Comparison of ENCODE assay signal across 12 mouse cellular contexts in genomic region chr13:56115906-56116305, GRCm38 (mm10). TPM values are rescaled to one million over a fixed set of nuclear protein-coding genes. Genes with fewer than 3 reads are reported as not detected.
DNase-seq lines count a peak whose midpoint lies in the region; ATAC-seq lines count a peak whose summit lies in the region.
"Had no signal": no experiment of that assay in that cellular context is flagged by ENCODE, and none has a peak within 500 bp of the region (broad histone marks: within the 10 kb centered on the region; RNA-seq: fewer than 3 reads in every experiment).

No protein-coding gene starts in this region.

- no peak overlapping the region for H3K9ac ChIP-seq in hindbrain, embryonic 13.5 days
- H3K9ac ChIP-seq in hindbrain, embryonic 16.5 days (ENCODE audit: low read depth, low read length), result no peak overlapping the region
- no peak overlapping the region for H3K9ac ChIP-seq in neural tube, embryonic 13.5 days
- H3K9ac ChIP-seq in stomach, embryonic 16.5 days (ENCODE audit: low read length), result no peak overlapping the region
- H3K9ac ChIP-seq: liver, embryonic 15.5 days had no signal

- no peak overlapping the region for H3K4me2 ChIP-seq in hindbrain, embryonic 13.5 days
- H3K4me2 ChIP-seq in hindbrain, embryonic 16.5 days (ENCODE audit: low read length), result no peak overlapping the region
- H3K4me2 ChIP-seq in neural tube, embryonic 13.5 days, result no peak overlapping the region
- 0 out of 2 replicates have a peak overlapping the region, but pooled peaks have one; percentile 9 for H3K4me2 ChIP-seq in stomach, embryonic 16.5 days (ENCODE audit: low read depth, low read length)
- H3K4me2 ChIP-seq: liver, embryonic 15.5 days had no signal

- H3K9me3 ChIP-seq in hindbrain, embryonic 13.5 days, result no peaks in the 10 kb centered on the region
- no peaks in the 10 kb centered on the region for H3K9me3 ChIP-seq in hindbrain, embryonic 16.5 days (ENCODE audit: control insufficient read depth, low read length)
- H3K9me3 ChIP-seq in neural tube, embryonic 13.5 days, result no peaks in the 10 kb centered on the region
- H3K9me3 ChIP-seq in stomach, embryonic 16.5 days (replicated peaks; ENCODE audit: control insufficient read depth, low read length), result no peaks in the 10 kb centered on the region
- H3K9me3 ChIP-seq: liver, embryonic 15.5 days had no signal

- no peaks in the 10 kb centered on the region for H3K27me3 ChIP-seq in hindbrain, embryonic 13.5 days
- H3K27me3 ChIP-seq in hindbrain, embryonic 16.5 days (replicated peaks; ENCODE audit: control insufficient read depth, insufficient read depth, low read length), result no peaks in the 10 kb centered on the region
- H3K27me3 ChIP-seq in neural tube, embryonic 13.5 days, result no peaks in the 10 kb centered on the region
- H3K27me3 ChIP-seq in stomach, embryonic 16.5 days (ENCODE audit: control insufficient read depth, insufficient read depth, low read length), result no peaks in the 10 kb centered on the region
- H3K27me3 ChIP-seq: liver, embryonic 15.5 days had no signal

- peaks cover 63% of the 10 kb centered on the region for H3K4me1 ChIP-seq in hindbrain, embryonic 13.5 days (replicated peaks)
- peaks cover 34% of the 10 kb centered on the region for H3K4me1 ChIP-seq in hindbrain, embryonic 16.5 days (ENCODE audit: control insufficient read depth, insufficient read depth, low read depth, low read length)
- peaks cover 69% of the 10 kb centered on the region for H3K4me1 ChIP-seq in neural tube, embryonic 13.5 days (replicated peaks)
- H3K4me1 ChIP-seq in stomach, embryonic 16.5 days (ENCODE audit: control insufficient read depth, insufficient read depth, low read length), result peaks cover 68% of the 10 kb centered on the region

- no peak overlapping the region for H3K4me3 ChIP-seq in hindbrain, embryonic 13.5 days
- no peak overlapping the region for H3K4me3 ChIP-seq in hindbrain, embryonic 16.5 days (ENCODE audit: low read length)
- H3K4me3 ChIP-seq in neural tube, embryonic 13.5 days, result no peak overlapping the region
- H3K4me3 ChIP-seq in stomach, embryonic 16.5 days (replicated peaks; ENCODE audit: low read length), result no peak overlapping the region
- H3K4me3 ChIP-seq: erythroblast, embryonic 14.5 days; liver, embryonic 15.5 days had no signal

- H3K36me3 ChIP-seq in hindbrain, embryonic 13.5 days, result peaks cover 40% of the 10 kb centered on the region
- H3K36me3 ChIP-seq in hindbrain, embryonic 16.5 days (ENCODE audit: control insufficient read depth, insufficient read depth, low read length), result no peaks in the 10 kb centered on the region
- H3K36me3 ChIP-seq in neural tube, embryonic 13.5 days, result peaks cover 23% of the 10 kb centered on the region
- no peaks in the 10 kb centered on the region; the same call in 1 of the 2 replicates for H3K36me3 ChIP-seq in stomach, embryonic 16.5 days (ENCODE audit: control insufficient read depth, insufficient read depth, low read length)

- 0 out of 2 replicates have a peak overlapping the region, but pooled peaks have one; percentile 14 for H3K27ac ChIP-seq in hindbrain, embryonic 13.5 days
- no peak overlapping the region for H3K27ac ChIP-seq in hindbrain, embryonic 16.5 days (ENCODE audit: low read depth, low read length)
- H3K27ac ChIP-seq in neural tube, embryonic 13.5 days (replicated peaks), result peak overlapping the region; percentile 66
- peak overlapping the region; percentile 89 for H3K27ac ChIP-seq in stomach, embryonic 16.5 days (ENCODE audit: low read length)
- H3K27ac ChIP-seq: liver, embryonic 15.5 days had no signal

- 67% methylated on average over 3 of the region's 3 CpGs for WGBS in hindbrain, embryonic 13.5 days
- WGBS in hindbrain, embryonic 16.5 days, result 49% methylated on average over 3 of the region's 3 CpGs
- 35% methylated on average over 3 of the region's 3 CpGs for WGBS in neural tube, embryonic 13.5 days
- 22% methylated on average over 3 of the region's 3 CpGs for WGBS in stomach, embryonic 16.5 days

- DNase-seq in neural tube, embryonic 10.5 days (ENCODE audit: extremely low spot score, low spot score), result no peak
- DNase-seq in fibroblast of lung, adult 2 months (ENCODE audit: low read depth), result peak; percentile 44
- no peak for DNase-seq in thymus, postnatal 10 days (ENCODE audit: low spot score in 2 of 2)
- no peak for DNase-seq in ovary, postnatal 10 days (ENCODE audit: low spot score)
- DNase-seq: adrenal gland, postnatal 25 days; cerebellum, adult 2 months had no signal

- no peak for ATAC-seq in hindbrain, embryonic 13.5 days (ENCODE audit: low FRiP score)
- no peak for ATAC-seq in hindbrain, embryonic 16.5 days
- ATAC-seq in neural tube, embryonic 13.5 days (ENCODE audit: low read depth), result no peak
- ATAC-seq in stomach, embryonic 16.5 days (ENCODE audit: insufficient read depth, low FRiP score), result no peak

RNA-seq across cellular contexts. Expression of gene H2afy, which starts 20.3 kb away (rescaled TPM):
- 369 and 380 TPM in 2 replicates for polyA plus RNA-seq in hindbrain, embryonic 13.5 days (2015; fragmentation: Nextera tagmentation; extraction: Ambion mirVana)
- 239 and 258 TPM in 2 replicates for polyA plus RNA-seq in hindbrain, embryonic 16.5 days (2015; fragmentation: Nextera tagmentation; extraction: Ambion mirVana)
- 367 and 382 TPM in 2 replicates for polyA plus RNA-seq in neural tube, embryonic 13.5 days (2015; fragmentation: Nextera tagmentation; extraction: Ambion mirVana)
- 247 and 271 TPM in 2 replicates for polyA plus RNA-seq in stomach, embryonic 16.5 days (2015; fragmentation: Nextera tagmentation; extraction: Ambion mirVana)
